Mouse (Mus musculus) embryonic facial prominence, embryonic 10.5 days (tissue): Measurements from ENCODE around the gene Wdr20. TPM values are rescaled to one million over a fixed set of nuclear protein-coding genes. Genes with fewer than 3 reads are reported as not detected.
A peak's percentile ranks its signal among the peaks of the same experiment; 100 is the strongest.

Experiments
- DNase-seq: peaks from one replicate; pipeline ENCODE4 v3.0.0-alpha.2; 2017; ENCODE audit warnings: low spot score
- H3K27ac ChIP-seq: fragments of 300-500 bp; sonication (generic); replicated peaks from 2 replicates; pipeline ENCODE4 v1.5.1; 2016; ENCODE audit warnings: mild to moderate bottlenecking
- H3K27me3 ChIP-seq: fragments of 300-500 bp; sonication (generic); replicated peaks from 2 replicates; pipeline ENCODE4 v1.6.1; 2016; ENCODE audit warnings: low read depth, mild to moderate bottlenecking; ENCODE audit not compliant: poor library complexity, severe bottlenecking
- H3K36me3 ChIP-seq: fragments of 300-500 bp; sonication (generic); replicated peaks from 2 replicates; pipeline ENCODE4 v1.6.1; 2016; ENCODE audit warnings: mild to moderate bottlenecking, moderate library complexity
- H3K4me1 ChIP-seq: fragments of 300-500 bp; sonication (generic); 2 replicates; pipeline ENCODE4 v1.6.1; 2016
- H3K4me3 ChIP-seq: fragments of 300-500 bp; sonication (generic); 2 replicates; pipeline ENCODE4 v1.5.1; 2016; ENCODE audit warnings: mild to moderate bottlenecking, moderate library complexity
- H3K9me3 ChIP-seq: fragments of 300-500 bp; sonication (generic); 2 replicates; pipeline ENCODE4 v1.6.1; 2016; ENCODE audit warnings: mild to moderate bottlenecking
- WGBS: fragments of 180-500 bp; shearing (Covaris S2); methylation state at CpG from one replicate; pipeline ENCODE4 v1.1.7; 2016; 5-methylcytosine and 5-hydroxymethylcytosine counted together
- polyA plus RNA-seq: library from polyadenylated mRNA; unstranded; fragments of >200 nt; fragmentation: Nextera tagmentation; extraction: Ambion mirVana; gene quantifications from 2 replicates; pipeline ENCODE4 v1.2.1, GENCODE M21; 2016

Gene Wdr20
- polyA plus RNA-seq, 1 experiment from 2014 or later: 24.1 TPM

DNA sequence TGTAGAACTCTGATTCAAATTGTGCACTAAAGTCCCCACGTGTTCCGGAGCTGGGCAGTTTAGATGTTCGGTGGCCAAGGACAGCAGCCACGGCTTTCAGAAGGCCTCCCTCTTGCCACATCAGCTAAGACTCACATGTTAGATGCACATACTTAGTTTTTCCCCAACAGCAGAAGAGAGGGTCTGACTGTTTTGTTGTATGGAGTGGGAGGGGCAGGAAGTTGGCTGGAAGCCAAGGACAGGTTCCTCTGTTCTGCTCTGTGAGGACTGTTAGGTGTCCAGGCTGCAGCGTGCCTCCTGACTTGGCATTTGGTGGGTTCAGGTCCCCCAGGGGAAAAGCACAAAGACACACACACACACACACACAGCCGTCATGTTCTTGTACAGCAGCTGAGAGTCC, 57.3 kb downstream of the Wdr20 start:
- WGBS: 92% methylated on average over 6 of the region's 6 CpGs

DNA sequence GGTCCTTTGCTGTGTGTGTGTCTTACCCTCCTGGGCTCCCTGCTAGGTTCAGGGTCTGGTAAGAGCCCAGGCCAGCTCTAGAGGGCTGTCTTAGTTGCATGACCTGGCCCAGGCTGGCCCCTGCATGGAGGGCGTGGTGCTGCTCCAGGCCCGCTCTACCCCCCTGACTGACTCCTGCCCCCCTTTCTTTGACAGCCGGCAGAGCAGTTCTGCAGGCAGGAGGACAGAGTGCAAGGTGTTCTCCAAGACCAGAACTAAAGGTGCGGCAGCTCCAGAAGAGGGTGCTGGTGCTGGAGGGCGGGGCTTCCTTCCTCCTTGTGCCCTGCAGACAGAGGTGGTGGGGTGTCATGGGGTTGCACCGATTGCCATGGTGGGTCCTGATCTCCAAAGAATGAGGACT, 59.0 kb downstream of the Wdr20 start:
- Histone ChIP-seq H3K9me3 (no peaks in the 10 kb centered on the region), H3K27me3 (no peaks in the 10 kb centered on the region), H3K36me3 (peaks cover 50% of the 10 kb centered on the region), H3K4me1 (no peaks in the 10 kb centered on the region), H3K4me3 (no peak overlapping the region), H3K27ac (no peak overlapping the region)
- DNase-seq: no peak
- WGBS: 82% methylated on average over 6 of the region's 6 CpGs

More for the DNA sequence above, 57.3 kb downstream of the Wdr20 start:
- H3K4me3 ChIP-seq: no peak overlapping the region
- H3K27me3 ChIP-seq: no peaks in the 10 kb centered on the region
- H3K27ac ChIP-seq: no peak overlapping the region
- no peak for DNase-seq
- H3K4me1 ChIP-seq: peaks cover 2% of the 10 kb centered on the region; the same call in 1 of the 2 replicates
- peaks cover 51% of the 10 kb centered on the region for H3K36me3 ChIP-seq
- H3K9me3 ChIP-seq: no peaks in the 10 kb centered on the region

DNA sequence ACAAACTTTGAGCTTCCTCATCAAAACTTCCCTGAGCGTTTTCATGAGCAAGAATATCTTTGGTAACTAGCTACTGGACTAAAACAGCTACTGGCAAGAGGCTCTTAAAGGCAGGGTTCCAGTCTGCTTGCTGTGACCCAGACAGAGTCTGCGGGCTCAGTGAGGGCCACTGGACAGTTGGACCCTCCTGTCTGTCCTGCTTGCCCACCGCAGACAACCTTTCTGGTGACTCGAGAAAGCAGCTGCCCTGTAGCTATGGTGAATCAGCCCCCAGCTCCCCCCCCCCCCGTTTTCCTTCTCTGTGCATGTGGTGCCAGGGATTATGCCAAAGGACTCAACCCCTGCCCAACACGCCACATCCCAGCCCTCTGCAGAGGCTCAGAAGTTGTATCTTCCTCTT, 59.5 kb downstream of the Wdr20 start:
- no peaks in the 10 kb centered on the region for H3K9me3 ChIP-seq
- no peaks in the 10 kb centered on the region for H3K27me3 ChIP-seq
- 90% methylated on average over 6 of the region's 6 CpGs for WGBS
- H3K36me3 ChIP-seq: peaks cover 55% of the 10 kb centered on the region
- H3K4me3 ChIP-seq: no peak overlapping the region
- DNase-seq: no peak
- peaks cover 4% of the 10 kb centered on the region; the same call in 1 of the 2 replicates for H3K4me1 ChIP-seq
- no peak overlapping the region for H3K27ac ChIP-seq

DNA sequence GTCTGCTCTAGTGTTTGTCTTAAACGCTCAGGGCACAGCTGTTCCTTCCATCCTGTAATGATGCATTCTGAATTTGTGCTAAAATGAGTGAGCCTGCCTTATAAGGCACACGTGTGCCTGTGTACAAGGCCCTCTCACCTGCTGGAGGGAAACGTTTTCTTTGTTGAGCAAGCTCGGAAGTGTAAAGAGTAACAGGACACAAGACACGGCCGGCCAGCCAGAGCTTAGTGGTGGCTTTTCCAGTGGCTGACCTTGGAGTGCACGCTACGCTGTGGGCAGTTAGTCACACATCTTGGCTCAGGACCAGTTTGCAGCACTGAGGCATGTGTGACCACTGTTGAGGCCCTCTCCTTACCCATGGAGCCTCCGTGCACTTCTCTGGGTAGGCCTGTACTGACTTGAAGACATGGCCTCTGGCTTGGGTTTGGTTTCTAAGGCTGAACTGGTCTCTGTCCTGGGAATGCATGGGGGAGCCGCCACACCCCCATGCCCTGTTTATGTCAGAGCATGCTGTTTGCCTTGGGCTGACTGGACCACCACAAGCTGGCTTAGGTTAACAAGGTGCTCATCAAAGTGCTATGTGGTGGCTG, 60.2 kb downstream of the Wdr20 start:
- no peak overlapping the region for H3K4me3 ChIP-seq
- peaks cover 8% of the 10 kb centered on the region; the same call in 1 of the 2 replicates for H3K4me1 ChIP-seq
- no peaks in the 10 kb centered on the region for H3K9me3 ChIP-seq
- no peak for DNase-seq
- H3K27ac ChIP-seq: no peak overlapping the region
- peaks cover 50% of the 10 kb centered on the region for H3K36me3 ChIP-seq
- 92% methylated on average over 10 of the region's 10 CpGs for WGBS
- no peaks in the 10 kb centered on the region for H3K27me3 ChIP-seq

DNA sequence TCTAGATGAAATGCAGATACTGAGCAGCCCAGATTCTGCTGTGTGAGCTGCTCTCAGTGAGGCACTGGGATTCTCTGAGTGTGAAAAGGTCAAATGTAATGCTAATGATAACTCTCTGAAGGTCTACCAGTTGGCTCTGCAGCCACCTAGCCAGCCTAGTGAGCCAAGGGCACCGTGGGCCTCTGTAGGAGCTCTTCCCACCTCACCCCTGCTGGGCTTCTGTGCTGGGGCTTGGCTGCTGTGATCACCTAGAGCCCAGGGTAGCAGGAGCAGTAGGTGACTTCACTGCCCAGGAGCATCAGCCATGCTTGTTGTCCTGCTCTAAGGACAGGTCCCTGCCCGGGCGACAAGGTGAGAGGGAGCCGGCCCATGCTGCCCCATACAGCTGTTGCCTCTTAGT, 61.5 kb downstream of the Wdr20 start:
- Histone ChIP-seq H3K27ac (no peak overlapping the region), H3K4me3 (no peak overlapping the region), H3K9me3 (no peaks in the 10 kb centered on the region), H3K36me3 (peaks cover 42% of the 10 kb centered on the region), H3K27me3 (no peaks in the 10 kb centered on the region), H3K4me1 (peaks cover 11% of the 10 kb centered on the region)
- 93% methylated on average over 4 of the region's 4 CpGs for WGBS
- no peak for DNase-seq

DNA sequence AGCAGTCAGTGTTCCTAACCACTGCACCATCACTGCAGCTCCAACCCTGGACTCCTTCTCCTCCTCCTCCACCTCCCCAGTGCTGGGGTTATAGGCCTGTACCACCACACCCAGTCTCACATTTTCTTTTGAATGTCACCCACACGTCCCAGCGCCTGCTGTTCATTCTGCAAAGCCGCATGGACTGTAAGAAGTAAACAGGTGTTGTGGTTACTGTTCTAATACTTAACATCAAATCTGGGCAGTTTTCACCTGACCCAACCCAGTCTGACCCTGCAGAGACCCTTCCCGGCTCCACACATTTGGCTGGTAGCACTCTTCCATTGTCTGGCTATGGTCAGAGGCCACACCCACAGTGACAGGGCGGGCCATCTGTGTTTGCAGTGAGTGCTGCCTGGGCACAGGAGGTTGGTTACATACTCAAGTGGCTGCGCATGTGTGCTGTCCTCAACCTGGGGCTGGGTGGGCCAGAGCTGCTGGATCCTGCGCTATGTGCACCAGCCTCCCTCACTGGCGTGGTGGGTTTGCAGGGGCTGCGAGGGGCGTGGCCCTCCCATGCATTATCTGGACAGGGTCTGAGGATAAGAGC, 64.2 kb downstream of the Wdr20 start:
- H3K27ac ChIP-seq: no peak overlapping the region
- no peaks in the 10 kb centered on the region for H3K27me3 ChIP-seq
- no peaks in the 10 kb centered on the region for H3K9me3 ChIP-seq
- H3K4me3 ChIP-seq: no peak overlapping the region
- 83% methylated on average over 10 of the region's 10 CpGs for WGBS
- DNase-seq: no peak
- H3K4me1 ChIP-seq: peaks cover 16% of the 10 kb centered on the region
- H3K36me3 ChIP-seq: peaks cover 58% of the 10 kb centered on the region

DNA sequence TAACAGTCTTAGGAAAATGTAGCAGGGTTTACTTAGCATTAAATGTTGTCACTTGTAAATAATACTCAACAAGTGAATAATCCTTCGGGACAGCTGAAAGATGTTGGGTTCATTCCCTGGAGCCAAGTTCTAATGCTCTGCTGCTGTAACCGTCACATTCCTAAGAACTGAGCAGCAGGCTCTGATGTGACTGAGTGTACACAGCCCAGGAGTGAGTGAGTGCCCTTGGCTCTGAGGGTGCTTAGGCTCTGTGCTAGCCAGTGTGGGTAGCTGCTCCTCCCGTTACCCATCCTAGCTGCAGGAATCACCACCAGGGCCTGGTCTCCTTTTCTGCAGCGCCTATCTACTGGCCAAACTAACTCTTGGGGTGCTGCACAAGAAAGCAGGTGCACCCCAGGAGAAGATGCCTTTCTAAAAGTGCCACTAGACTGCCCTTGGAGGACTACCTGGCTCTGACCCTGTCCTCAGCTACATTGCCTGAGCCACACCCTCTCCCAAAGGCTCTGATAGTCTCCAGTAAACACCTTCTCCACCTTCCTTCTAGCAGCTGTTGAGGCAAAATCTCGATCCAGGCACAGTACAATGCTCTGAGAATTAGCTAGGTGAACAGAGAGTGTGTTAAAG, 65.0 kb downstream of the Wdr20 start:
- DNase-seq: no peak
- 89% methylated on average over 5 of the region's 5 CpGs for WGBS
- H3K27ac ChIP-seq: no peak overlapping the region

DNA sequence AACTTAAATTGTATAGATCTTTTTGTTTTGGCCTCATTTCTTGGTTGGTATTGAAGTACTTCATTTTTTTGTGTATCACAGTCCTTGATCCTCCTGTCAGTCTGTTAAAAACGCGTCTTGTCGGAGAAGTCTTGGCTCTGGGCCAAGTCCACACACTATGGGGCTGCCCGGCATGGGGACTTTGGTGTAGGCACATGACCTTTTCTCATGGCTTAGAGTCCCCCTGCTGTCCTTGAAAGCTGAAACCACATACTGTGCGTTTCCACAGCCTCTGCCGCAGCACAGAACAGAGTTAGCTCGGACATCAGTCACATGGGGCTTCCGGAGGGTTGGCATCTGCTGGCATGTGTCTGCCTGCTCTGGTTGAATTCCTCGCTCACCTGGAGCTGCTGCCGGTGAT, 66.5 kb downstream of the Wdr20 start:
- Histone ChIP-seq H3K9me3 (no peaks in the 10 kb centered on the region), H3K36me3 (peaks cover 67% of the 10 kb centered on the region), H3K27me3 (no peaks in the 10 kb centered on the region), H3K4me3 (no peak overlapping the region), H3K4me1 (peaks cover 22% of the 10 kb centered on the region), H3K27ac (no peak overlapping the region)
- 57% methylated on average over 10 of the region's 10 CpGs for WGBS
- DNase-seq: peak; percentile 25

More for the DNA sequence above, 65.0 kb downstream of the Wdr20 start:
- H3K4me1 ChIP-seq: peaks cover 16% of the 10 kb centered on the region
- H3K4me3 ChIP-seq: no peak overlapping the region
- H3K27me3 ChIP-seq: no peaks in the 10 kb centered on the region
- H3K9me3 ChIP-seq: no peaks in the 10 kb centered on the region
- H3K36me3 ChIP-seq: peaks cover 62% of the 10 kb centered on the region

DNA sequence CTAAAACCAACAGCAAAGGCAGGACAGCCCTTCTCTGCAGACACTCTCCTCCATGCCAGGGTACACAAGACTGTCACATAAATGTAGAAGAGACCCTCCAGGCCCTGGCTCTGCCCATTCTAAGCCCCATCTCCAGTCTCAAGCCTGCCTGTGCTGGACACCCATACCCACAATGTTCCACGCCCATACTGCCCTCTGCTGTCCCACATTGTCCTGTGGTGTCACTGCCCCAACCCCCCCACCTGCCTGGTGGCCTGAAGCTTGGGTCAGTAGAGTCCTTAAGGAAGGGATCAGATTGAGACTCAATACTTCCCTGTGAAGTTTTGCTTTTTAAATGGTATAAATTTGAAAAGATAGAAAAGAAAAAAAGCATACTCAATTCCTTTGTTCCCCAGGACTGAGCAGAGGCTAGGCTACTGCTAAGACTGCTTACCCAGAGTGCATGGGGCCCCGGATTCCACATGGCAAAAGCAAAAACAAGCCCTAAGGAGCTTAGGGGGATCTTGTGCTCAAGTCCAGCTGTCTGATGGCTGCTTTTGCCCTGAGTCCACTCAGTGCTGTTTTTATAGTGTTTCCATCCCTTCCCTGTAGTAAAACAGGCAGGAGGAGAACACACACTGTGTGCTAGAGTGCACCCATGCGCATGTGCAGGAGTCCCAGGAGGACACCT, 68.7 kb downstream of the Wdr20 start:
- peaks cover 75% of the 10 kb centered on the region for H3K36me3 ChIP-seq
- no peak for DNase-seq

DNA sequence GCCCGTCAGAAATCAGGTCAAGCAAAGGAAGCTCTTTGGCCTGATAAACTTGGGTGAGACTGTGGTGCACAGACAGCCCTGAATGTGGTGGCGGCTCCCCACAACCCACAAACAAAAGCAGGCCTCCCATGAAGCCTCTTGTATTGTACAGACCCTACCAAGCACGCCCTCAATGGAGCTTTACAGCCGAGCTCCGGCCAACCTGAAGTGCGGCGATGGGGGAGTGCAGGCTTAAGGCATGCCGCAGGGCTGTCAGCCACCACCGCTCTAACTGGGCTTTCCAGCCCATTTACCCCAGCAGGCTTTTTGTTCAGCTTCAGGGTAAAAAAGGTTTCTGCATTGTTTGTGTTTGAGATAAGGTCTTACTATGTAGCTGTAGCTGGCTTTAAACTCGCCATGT, 70.7 kb downstream of the Wdr20 start:
- Histone ChIP-seq H3K27me3 (no peaks in the 10 kb centered on the region), H3K36me3 (peaks cover 79% of the 10 kb centered on the region), H3K27ac (peak overlapping the region; percentile 31), H3K4me1 (peaks cover 14% of the 10 kb centered on the region), H3K9me3 (no peaks in the 10 kb centered on the region), H3K4me3 (no peak overlapping the region)
- DNase-seq: peak; percentile 23
- WGBS: 53% methylated on average over 10 of the region's 10 CpGs

More for the DNA sequence above, 68.7 kb downstream of the Wdr20 start:
- Histone ChIP-seq H3K4me1 (peaks cover 24% of the 10 kb centered on the region), H3K27me3 (no peaks in the 10 kb centered on the region), H3K9me3 (no peaks in the 10 kb centered on the region), H3K27ac (peak overlapping the region; percentile 37; the same call in 1 of the 2 replicates), H3K4me3 (no peak overlapping the region)
- WGBS: 77% methylated on average over 3 of the region's 3 CpGs

DNA sequence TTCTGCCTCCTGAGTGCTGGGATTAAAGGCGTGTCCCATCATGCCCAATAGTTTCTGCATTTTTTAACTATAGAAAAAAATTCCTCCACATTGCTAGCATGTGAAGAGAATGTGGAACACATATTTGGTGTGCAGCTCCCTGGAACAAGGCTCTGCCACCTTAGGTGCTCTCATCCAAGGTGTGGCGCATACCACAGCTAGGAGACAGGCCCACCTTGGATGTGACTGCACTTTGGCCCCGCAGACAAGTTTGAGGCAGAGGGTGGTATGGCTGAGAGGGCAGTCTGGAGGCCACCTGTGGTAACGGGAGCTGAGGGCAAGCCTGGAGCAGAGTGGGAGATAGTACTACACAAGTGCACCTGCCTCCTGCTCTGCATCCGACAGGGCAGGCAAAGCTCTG, 71.1 kb downstream of the Wdr20 start:
- Histone ChIP-seq H3K27ac (no peak overlapping the region), H3K27me3 (no peaks in the 10 kb centered on the region), H3K9me3 (no peaks in the 10 kb centered on the region), H3K4me3 (no peak overlapping the region), H3K36me3 (peaks cover 83% of the 10 kb centered on the region), H3K4me1 (peaks cover 14% of the 10 kb centered on the region)
- no peak for DNase-seq
- WGBS: 81% methylated on average over 5 of the region's 5 CpGs

DNA sequence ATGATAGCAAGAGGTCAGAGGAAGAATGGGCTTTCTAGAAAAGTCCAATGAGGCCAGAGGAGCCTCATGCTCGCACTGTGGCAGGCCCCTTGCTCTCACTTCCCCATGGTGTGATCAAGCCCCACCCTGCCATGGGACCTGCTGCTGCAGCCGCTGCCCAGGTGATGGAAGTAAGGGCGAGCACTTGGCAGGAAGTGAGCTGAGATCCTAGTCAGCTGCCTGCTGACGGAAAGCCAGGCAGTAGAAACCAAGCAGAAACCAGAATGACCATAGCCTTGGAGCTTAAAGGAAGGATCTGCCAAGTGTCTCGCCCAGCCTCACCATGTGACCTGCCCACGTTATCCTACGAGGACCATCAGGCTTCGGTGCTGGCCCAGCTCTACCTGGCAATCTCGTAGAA, 75.4 kb downstream of the Wdr20 start:
- Histone ChIP-seq H3K4me3 (no peak overlapping the region), H3K36me3 (peaks cover 52% of the 10 kb centered on the region), H3K4me1 (peaks cover 8% of the 10 kb centered on the region), H3K27ac (no peak overlapping the region), H3K9me3 (no peaks in the 10 kb centered on the region), H3K27me3 (no peaks in the 10 kb centered on the region)
- 90% methylated on average over 9 of the region's 9 CpGs for WGBS
- no peak for DNase-seq
